Mouse (Mus musculus) 3134 (cell line): Measurements from ENCODE around the gene Nipsnap2.
"Not testable (repeated sequence)": the region's sequence is repeated elsewhere in the genome, so short reads cannot be mapped to it uniquely, and the experiment has no call there.

Source experiments
- DNase-seq: peaks from one replicate; pipeline ENCODE4 v3.0.0-alpha.2; 2011; ENCODE audit warnings: low spot score; ENCODE audit not compliant: insufficient read length; ENCODE audit errors: extremely low read depth

The Nipsnap2 gene

GRCm38 (mm10) chr5:129724834-129725773 lies at the start of gene Nipsnap2:
TSS of gene Nipsnap2 (plus strand) at chr5:129725063.
- peak; percentile 95 for DNase-seq

- DNase-seq, result not testable (repeated sequence)
These were observed 39.7 kb upstream of the Nipsnap2 start for GRCm38 (mm10) chr5:129685141-129685540.

DNA sequence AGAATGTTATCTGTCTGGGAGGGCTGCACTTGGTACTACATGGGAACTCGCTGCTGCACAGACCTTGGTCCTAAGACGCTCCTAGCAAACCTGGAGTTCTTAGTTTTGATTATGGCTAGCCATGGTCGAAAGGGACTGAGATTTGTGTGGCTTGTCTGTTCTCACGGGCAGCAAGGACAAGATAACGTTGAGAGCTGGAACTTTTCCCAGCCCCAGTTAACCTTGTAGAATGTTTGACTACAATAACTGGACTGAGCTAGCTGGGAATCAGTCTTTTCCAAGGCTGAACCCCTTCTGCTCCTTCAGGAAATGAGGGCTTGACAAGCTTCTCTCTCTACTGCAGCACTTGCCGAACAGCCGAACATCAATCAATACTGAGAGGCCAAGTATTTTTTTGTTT lies 37.2 kb upstream of the Nipsnap2 start:
- DNase-seq, result no peak

- DNase-seq, result no peak
These were observed 34.3 kb upstream of the Nipsnap2 start for GRCm38 (mm10) chr5:129690528-129690927.

DNA sequence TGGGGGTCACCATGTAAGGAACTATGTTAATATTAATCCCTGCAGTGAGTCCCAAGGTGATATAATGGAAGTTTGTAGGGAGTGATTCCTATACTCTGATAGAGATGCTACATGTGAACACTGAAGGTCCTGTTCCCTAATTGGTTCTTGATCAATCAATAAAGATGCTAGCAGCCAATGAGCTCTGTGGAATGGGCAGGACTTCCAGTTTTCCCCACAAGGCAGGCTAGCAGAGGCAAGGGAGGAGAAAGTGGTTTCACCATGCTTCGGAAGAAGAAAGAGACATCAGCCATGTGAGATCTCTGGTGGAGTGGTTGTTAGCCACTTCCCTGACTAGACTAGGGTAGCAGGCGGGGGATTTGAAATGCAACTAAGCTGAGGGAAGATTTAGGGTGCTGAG lies 24.4 kb upstream of the Nipsnap2 start:
- DNase-seq, result peak; percentile 58

DNA sequence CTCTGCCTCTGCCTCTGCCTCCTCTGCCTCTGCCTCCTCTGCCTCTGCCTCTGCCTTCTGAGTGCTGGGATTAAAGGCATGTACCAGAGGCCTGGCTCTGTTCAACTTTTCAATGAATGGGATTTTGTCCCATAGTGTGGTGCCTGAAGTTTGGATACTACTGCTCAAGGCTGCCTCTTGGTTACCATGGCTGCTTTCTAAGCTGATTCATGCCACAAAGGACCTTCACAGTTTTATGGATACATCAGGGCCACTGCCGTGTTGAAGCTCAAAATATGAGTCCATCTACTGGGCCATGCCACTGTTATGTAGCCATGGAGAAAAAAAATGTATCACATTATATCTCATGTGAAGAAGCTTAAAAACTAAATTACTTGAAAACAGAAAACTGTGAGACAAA lies 23.2 kb upstream of the Nipsnap2 start:
- DNase-seq, result no peak

- no peak for DNase-seq
These were observed 21.5 kb upstream of the Nipsnap2 start for GRCm38 (mm10) chr5:129703368-129703767.

DNA sequence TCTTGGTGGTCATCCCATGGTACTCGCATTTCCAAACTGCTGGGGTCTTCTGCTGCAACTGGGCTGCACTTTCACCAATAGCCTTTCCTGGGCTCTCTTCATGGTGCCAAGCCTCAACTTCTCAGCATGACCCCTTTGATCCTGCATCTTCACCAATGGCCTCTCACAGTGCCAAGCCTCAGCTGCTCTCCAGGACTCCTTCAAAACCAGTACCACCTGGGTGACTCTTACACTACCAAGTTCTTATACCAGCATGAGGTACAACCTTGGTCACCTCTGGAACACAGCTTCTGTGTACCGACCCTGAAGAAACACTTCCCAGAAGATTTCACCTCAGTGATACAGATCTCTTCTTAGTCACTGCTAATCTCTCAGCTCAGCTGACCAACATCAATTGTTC lies 16.5 kb upstream of the Nipsnap2 start, which contains the start of gene Sept14:
Gene Sept14 (minus strand): TSS at position 101 of the 400 bp plus-strand sequence.
- DNase-seq, result no peak

DNA sequence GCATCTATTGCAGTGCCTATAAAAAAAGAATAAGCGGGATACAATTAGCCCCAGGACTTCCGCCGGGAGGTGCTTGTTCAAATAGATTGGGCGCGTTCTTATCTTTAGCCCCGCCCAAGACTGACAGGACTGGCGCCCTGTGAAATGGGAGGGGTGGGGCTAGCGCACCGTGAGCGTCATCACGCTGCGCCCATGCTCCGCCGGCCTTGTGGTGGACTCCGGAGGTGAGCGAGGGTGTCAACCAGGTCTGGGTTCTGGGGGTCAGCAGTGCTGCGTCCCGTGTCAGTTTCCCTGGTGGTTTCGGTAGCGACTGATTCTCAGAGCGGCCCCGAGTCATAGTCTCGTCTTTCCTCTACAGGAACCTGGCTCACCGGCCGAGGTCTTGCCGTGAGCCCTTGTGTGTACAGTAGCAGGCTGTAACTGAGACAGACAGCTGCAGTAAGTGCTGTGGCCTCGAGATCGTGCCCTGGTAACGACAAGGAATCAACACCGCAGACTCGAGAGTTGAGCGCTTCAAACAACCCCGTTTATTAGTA lies 9.5 kb upstream of the Nipsnap2 start, which contains the start of gene Mrps17:
Gene Mrps17 (plus strand): TSS at position 172 of the 536 bp plus-strand sequence.
- peak; percentile 98 for DNase-seq

GRCm38 (mm10) chr5:129717016-129717415 lies 7.8 kb upstream of the Nipsnap2 start:
- no peak for DNase-seq

- DNase-seq, result no peak
These were observed 4.7 kb upstream of the Nipsnap2 start for GRCm38 (mm10) chr5:129720176-129720575.

- DNase-seq, result no peak
These were observed 595 bp upstream of the Nipsnap2 start for GRCm38 (mm10) chr5:129724268-129724667.

DNA sequence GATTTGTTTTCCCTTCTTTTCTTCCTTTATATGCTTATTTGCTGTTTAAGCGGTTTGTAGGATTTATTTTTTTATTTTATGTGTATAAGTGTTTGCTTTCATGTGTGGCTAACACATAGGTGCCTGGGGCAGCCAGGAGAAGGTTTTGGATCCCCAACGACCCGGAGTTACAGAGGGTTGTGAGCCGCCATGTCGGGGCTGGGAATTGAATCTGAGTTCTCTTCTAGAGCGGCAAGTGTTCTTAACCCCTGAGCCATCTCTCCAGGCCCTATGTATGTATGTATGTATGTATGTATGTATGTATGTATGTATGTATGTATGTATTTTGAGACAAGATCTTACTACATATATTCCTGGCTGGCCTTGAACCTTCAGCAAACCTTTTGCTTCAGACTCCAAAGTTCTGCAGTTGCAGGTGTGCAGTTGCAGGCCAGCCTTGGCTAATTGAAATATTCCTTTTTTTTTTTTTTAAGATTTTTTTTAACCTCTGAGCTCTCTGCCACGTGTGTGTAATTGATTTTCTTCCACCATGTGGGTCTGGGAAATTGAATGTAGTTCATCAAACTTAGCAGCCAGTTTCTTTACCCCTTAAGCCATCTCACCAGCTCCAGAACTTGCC lies 1.0 kb downstream of the Nipsnap2 start:
- no peak for DNase-seq

DNA sequence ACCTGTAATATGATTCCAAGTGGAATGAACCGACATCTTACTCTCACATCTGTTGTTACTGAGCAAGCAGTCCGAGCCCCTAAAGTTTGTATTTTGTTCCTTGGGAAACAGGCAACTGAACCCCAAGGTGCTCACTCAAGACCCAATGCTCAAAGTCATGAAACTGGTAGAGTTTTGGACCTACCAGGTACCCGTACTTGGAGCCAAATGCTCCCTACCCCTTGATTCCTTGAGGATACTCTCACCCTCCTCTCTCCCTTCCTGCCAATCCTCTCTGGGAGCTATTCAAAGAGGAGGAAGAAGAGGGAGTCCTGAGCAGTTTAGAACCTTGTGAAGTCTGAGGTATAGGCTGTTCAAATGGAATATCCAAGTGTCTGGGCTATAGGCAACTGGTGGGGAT lies 1.9 kb downstream of the Nipsnap2 start:
- no peak for DNase-seq

DNA sequence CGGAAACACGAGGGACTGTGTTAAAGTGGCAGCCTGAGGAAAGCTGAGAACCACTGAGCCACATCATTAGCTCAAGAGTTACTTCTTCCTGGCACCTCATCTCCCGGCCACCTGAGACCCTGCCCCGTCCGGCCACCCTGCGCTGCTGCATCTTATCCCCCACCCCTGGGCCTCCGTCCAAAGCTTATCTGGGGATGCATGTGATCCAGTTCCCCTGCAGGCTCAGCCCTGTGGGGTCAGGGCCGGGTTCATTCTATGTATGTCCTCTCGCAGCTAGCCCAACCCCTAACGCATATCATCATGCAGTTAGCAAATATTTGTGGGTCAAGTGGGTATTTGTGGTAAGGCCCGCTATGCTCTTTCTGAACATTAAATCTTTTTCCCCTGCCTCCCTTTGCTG lies 4.4 kb downstream of the Nipsnap2 start:
- peak; percentile 24 for DNase-seq

- DNase-seq, result peak; percentile 73
These were observed 5.5 kb downstream of the Nipsnap2 start for GRCm38 (mm10) chr5:129730344-129730743.

DNA sequence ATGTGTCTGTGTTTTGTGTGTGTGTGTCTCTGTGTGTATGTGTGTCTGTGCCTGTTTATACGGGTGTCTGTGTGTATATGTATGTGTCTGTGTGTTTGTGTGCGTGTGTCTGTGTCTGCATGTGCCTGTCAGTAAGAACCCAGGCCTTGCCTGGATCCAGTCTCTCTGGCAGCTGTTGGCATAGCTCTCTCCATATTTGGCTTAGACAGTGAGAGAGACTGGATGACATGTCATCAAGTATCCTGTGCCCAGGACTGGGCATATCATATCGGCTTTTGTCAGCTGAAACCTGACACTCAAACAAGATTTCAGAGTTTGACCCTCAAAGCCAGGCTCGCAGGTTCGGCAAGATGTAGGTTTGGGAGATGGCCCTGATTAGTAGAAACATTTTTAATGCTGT lies 6.2 kb downstream of the Nipsnap2 start:
- DNase-seq, result no peak

GRCm38 (mm10) chr5:129740976-129741375 lies 16.1 kb downstream of the Nipsnap2 start:
- peak; percentile 32 for DNase-seq

- DNase-seq, result no peak
These were observed 18.1 kb downstream of the Nipsnap2 start for GRCm38 (mm10) chr5:129742903-129743488.

DNA sequence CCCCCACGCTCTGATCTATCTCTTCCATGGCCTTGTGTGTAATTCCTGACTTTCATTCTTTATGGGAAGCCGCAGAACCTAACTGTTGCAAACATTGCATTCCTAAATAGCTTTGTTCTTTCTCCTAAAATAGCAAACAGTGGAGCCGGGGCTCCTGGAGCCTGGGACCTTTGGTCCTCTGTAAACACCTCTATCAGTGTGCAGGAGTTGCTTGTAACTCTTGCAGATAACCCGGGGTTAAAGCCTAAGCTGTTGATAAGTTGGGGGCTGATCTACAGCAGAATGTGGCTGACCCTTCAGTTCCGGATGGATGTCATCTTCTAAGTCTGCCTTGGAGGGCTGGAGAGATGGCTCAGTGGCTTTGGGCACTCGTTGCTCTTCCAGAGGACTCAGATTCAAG lies 19.2 kb downstream of the Nipsnap2 start:
- no peak for DNase-seq

GRCm38 (mm10) chr5:129756886-129757285 lies 32.0 kb downstream of the Nipsnap2 start:
- no peak for DNase-seq
